Mouse (Mus musculus): ENCODE measurements at regions not wholly inside any gene's neighbourhood (a gene's known extent, or its start where the extent isn't known, plus 50 kb on each side); places are given as distances from the start of the nearest gene placed in this dataset.

GRCm38 (mm10) chr13:55983851-55984250 is 147.9 kb upstream of the Pitx1 start:
- Histone ChIP-seq H3K27me3 (ENCODE audit: control insufficient read depth in 1 of 2, insufficient read depth in 2 of 2, low read length in 2 of 2) (no peaks in the 10 kb centered on the region), H3K9ac (ENCODE audit: control insufficient read depth, low read depth, low read length, poor library complexity, severe bottlenecking) (no peak overlapping the region), H3K79me2 (ENCODE audit: control insufficient read depth, insufficient read depth, low read length, poor library complexity) (no peaks in the 10 kb centered on the region), H3K4me1 (ENCODE audit: control insufficient read depth in 1 of 2, insufficient read depth in 2 of 2, low read length in 2 of 2) (no peaks in the 10 kb centered on the region), H3K36me3 (ENCODE audit: control insufficient read depth in 1 of 2, insufficient read depth in 2 of 2, low read length in 2 of 2) (no peaks in the 10 kb centered on the region), H3K9me3 (replicated peaks; ENCODE audit: insufficient read depth, low read length) (no peaks in the 10 kb centered on the region), H3K27ac (ENCODE audit: control insufficient read depth, low read depth, low read length) (no peak overlapping the region), H3K4me3 (ENCODE audit: control insufficient read depth in 1 of 2, insufficient read depth in 1 of 2, low read depth in 2 of 2, low read length in 2 of 2) (no peak overlapping the region)
- no peak for DNase-seq (ENCODE audit: low read depth, low spot score)
- TF ChIP-seq USF1 (IDR thresholded peaks at IDR 0.05; ENCODE audit: low read depth, low read length) (no peak), MAZ (IDR thresholded peaks at IDR 0.05; ENCODE audit: low read depth, low read length) (no peak), SMC3 (IDR thresholded peaks at IDR 0.05; ENCODE audit: low read depth, low read length) (no peak), JUND (IDR thresholded peaks at IDR 0.05; ENCODE audit: low read depth, low read length) (no peak), RCOR1 (IDR thresholded peaks at IDR 0.05; ENCODE audit: low read depth, low read length) (no peak), ETS1 (IDR thresholded peaks at IDR 0.05; ENCODE audit: low read depth, low read length) (no peak), CHD1 (IDR thresholded peaks at IDR 0.05; ENCODE audit: low read depth, low read length) (no peak), EP300 (IDR thresholded peaks at IDR 0.05; ENCODE audit: low read depth in 1 of 2, low read length in 2 of 2) (no peak), TBP (IDR thresholded peaks at IDR 0.05; ENCODE audit: low read depth, low read length) (no peak), GABPA (IDR thresholded peaks at IDR 0.05; ENCODE audit: low read depth, low read length) (no peak), POLR2A (IDR thresholded peaks at IDR 0.05; ENCODE audit: control insufficient read depth in 1 of 2, insufficient read depth in 1 of 2, low read depth in 1 of 2, low read length in 2 of 2, poor library complexity in 1 of 2) (no peak), E2F4 (IDR thresholded peaks at IDR 0.05; ENCODE audit: borderline replicate concordance, low read depth, low read length) (no peak), BHLHE40 (IDR thresholded peaks at IDR 0.05; ENCODE audit: borderline replicate concordance, low read depth, low read length) (no peak), ELF1 (IDR thresholded peaks at IDR 0.05; ENCODE audit: low read depth, low read length) (no peak)

GRCm38 (mm10) chr13:55981041-55981440 is 145.0 kb upstream of the Pitx1 start:
- Histone ChIP-seq H3K4me1 (ENCODE audit: control insufficient read depth in 1 of 2, insufficient read depth in 2 of 2, low read length in 2 of 2) (no peaks in the 10 kb centered on the region), H3K79me2 (ENCODE audit: control insufficient read depth, insufficient read depth, low read length, poor library complexity) (no peaks in the 10 kb centered on the region), H3K9me3 (replicated peaks; ENCODE audit: insufficient read depth, low read length) (no peaks in the 10 kb centered on the region), H3K27ac (ENCODE audit: control insufficient read depth, low read depth, low read length) (no peak overlapping the region), H3K9ac (ENCODE audit: control insufficient read depth, low read depth, low read length, poor library complexity, severe bottlenecking) (no peak overlapping the region), H3K27me3 (ENCODE audit: control insufficient read depth in 1 of 2, insufficient read depth in 2 of 2, low read length in 2 of 2) (no peaks in the 10 kb centered on the region), H3K4me3 (ENCODE audit: control insufficient read depth in 1 of 2, insufficient read depth in 1 of 2, low read depth in 2 of 2, low read length in 2 of 2) (no peak overlapping the region), H3K36me3 (ENCODE audit: control insufficient read depth in 1 of 2, insufficient read depth in 2 of 2, low read length in 2 of 2) (no peaks in the 10 kb centered on the region)
- DNase-seq (ENCODE audit: low read depth, low spot score): no peak
- TF ChIP-seq UBTF (IDR thresholded peaks at IDR 0.05; ENCODE audit: borderline replicate concordance, insufficient read depth, low read depth, low read length) (no peak), BHLHE40 (IDR thresholded peaks at IDR 0.05; ENCODE audit: borderline replicate concordance, low read depth, low read length) (no peak), MYC (IDR thresholded peaks at IDR 0.05; ENCODE audit: low read depth, low read length) (no peak), NELFE (IDR thresholded peaks at IDR 0.05; ENCODE audit: low read depth, low read length) (no peak), GATA1 (IDR thresholded peaks at IDR 0.05; ENCODE audit: low read depth, low read length) (no peak), TCF12 (IDR thresholded peaks at IDR 0.05; ENCODE audit: low read depth, low read length) (no peak), ZC3H11A (IDR thresholded peaks at IDR 0.05; ENCODE audit: low read depth, low read length) (no peak), USF1 (IDR thresholded peaks at IDR 0.05; ENCODE audit: low read depth, low read length) (no peak), GABPA (IDR thresholded peaks at IDR 0.05; ENCODE audit: low read depth, low read length) (no peak), JUND (IDR thresholded peaks at IDR 0.05; ENCODE audit: low read depth, low read length) (no peak), EP300 (IDR thresholded peaks at IDR 0.05; ENCODE audit: low read depth in 1 of 2, low read length in 2 of 2) (no peak), E2F4 (IDR thresholded peaks at IDR 0.05; ENCODE audit: borderline replicate concordance, low read depth, low read length) (no peak), CHD1 (IDR thresholded peaks at IDR 0.05; ENCODE audit: low read depth, low read length) (no peak), MXI1 (IDR thresholded peaks at IDR 0.05; ENCODE audit: low read depth, low read length) (no peak), ZNF384 (IDR thresholded peaks at IDR 0.05; ENCODE audit: low read depth, low read length) (no peak)
